Mouse (Mus musculus): ENCODE results near the gene Arhgef10l. TPM values are rescaled to one million over a fixed set of nuclear protein-coding genes. Genes with fewer than 3 reads are reported as not detected.

The Arhgef10l gene
- total and polyA plus RNA-seq, 3 experiments, result 10.2 to 26.0 TPM; not detected in 1

- Histone ChIP-seq H3K27me3 (ENCODE audit: control insufficient read depth in 1 of 2, insufficient read depth in 2 of 2, low read length in 2 of 2) (no peaks in the 10 kb centered on the region), H3K9ac (ENCODE audit: control insufficient read depth, low read depth, low read length, poor library complexity, severe bottlenecking) (no peak overlapping the region), H3K4me3 (ENCODE audit: control insufficient read depth in 1 of 2, insufficient read depth in 1 of 2, low read depth in 2 of 2, low read length in 2 of 2) (no peak overlapping the region), H3K79me2 (ENCODE audit: control insufficient read depth, insufficient read depth, low read length, poor library complexity) (no peaks in the 10 kb centered on the region), H3K27ac (ENCODE audit: control insufficient read depth, low read depth, low read length) (no peak overlapping the region), H3K4me1 (ENCODE audit: control insufficient read depth in 1 of 2, insufficient read depth in 2 of 2, low read length in 2 of 2) (peaks cover 0 to 2% of the 10 kb centered on the region in 2 experiments; a peak in 1 of 4 replicates), H3K9me3 (replicated peaks; ENCODE audit: insufficient read depth, low read length) (no peaks in the 10 kb centered on the region), H3K36me3 (ENCODE audit: control insufficient read depth in 1 of 2, insufficient read depth in 2 of 2, low read length in 2 of 2) (no peaks in the 10 kb centered on the region)
- no peak for DNase-seq (ENCODE audit: low read depth, low spot score)
- no peak for TF ChIP-seq CHD1 (IDR thresholded peaks at IDR 0.05; ENCODE audit: low read depth, low read length)
- no peak for TF ChIP-seq MAX (IDR thresholded peaks at IDR 0.05; ENCODE audit: low read length)
- no peak for TF ChIP-seq MYB (IDR thresholded peaks at IDR 0.05; ENCODE audit: low read depth, low read length)
- TF ChIP-seq BHLHE40 (IDR thresholded peaks at IDR 0.05; ENCODE audit: borderline replicate concordance, low read depth, low read length), result no peak
- no peak for TF ChIP-seq POLR2A (IDR thresholded peaks at IDR 0.05; ENCODE audit: control insufficient read depth in 1 of 2, insufficient read depth in 1 of 2, low read depth in 1 of 2, low read length in 2 of 2, poor library complexity in 1 of 2)
- TF ChIP-seq JUND (IDR thresholded peaks at IDR 0.05; ENCODE audit: low read depth, low read length), result no peak
- TF ChIP-seq CHD2 (IDR thresholded peaks at IDR 0.05; ENCODE audit: low read length), result no peak
- no peak for TF ChIP-seq CTCF (IDR thresholded peaks at IDR 0.05 in 2 of 3, conservative IDR thresholded peaks at IDR 0.05 in 1 of 3; ENCODE audit: control insufficient read depth in 1 of 3, insufficient read depth in 1 of 3, low read depth in 2 of 3, low read length in 3 of 3, poor library complexity in 1 of 3, severe bottlenecking in 1 of 3)
- no peak for TF ChIP-seq SIN3A (IDR thresholded peaks at IDR 0.05; ENCODE audit: low read length)
- no peak for TF ChIP-seq E2F4 (IDR thresholded peaks at IDR 0.05; ENCODE audit: borderline replicate concordance, low read depth, low read length)
- no peak for TF ChIP-seq NRF1 (IDR thresholded peaks at IDR 0.05; ENCODE audit: insufficient read depth, low read depth, low read length, poor library complexity, severe bottlenecking)
- TF ChIP-seq TBP (IDR thresholded peaks at IDR 0.05; ENCODE audit: low read depth, low read length), result no peak
- TF ChIP-seq POLR2AphosphoS2 (IDR thresholded peaks at IDR 0.05; ENCODE audit: low read length), result no peak
- TF ChIP-seq ZNF384 (IDR thresholded peaks at IDR 0.05; ENCODE audit: low read depth, low read length), result no peak
- no peak for TF ChIP-seq MEF2A (IDR thresholded peaks at IDR 0.05; ENCODE audit: extremely low read depth, insufficient replicate concordance, low read depth, low read length, poor library complexity, severe bottlenecking)
- TF ChIP-seq USF2 (IDR thresholded peaks at IDR 0.05; ENCODE audit: borderline replicate concordance in 1 of 2, insufficient read depth in 1 of 2, low read depth in 1 of 2, low read length in 2 of 2), result no peak
- no peak for TF ChIP-seq SMC3 (IDR thresholded peaks at IDR 0.05; ENCODE audit: low read depth, low read length)
- no peak for TF ChIP-seq ETS1 (IDR thresholded peaks at IDR 0.05; ENCODE audit: low read depth, low read length)
- no peak for TF ChIP-seq ZC3H11A (IDR thresholded peaks at IDR 0.05; ENCODE audit: low read depth, low read length)
- TF ChIP-seq TAL1 (IDR thresholded peaks at IDR 0.05; ENCODE audit: low read length), result no peak
Measured at GRCm38 (mm10) chr4:140665053-140665452, 759 bp downstream of the Arhgef10l start.

DNA sequence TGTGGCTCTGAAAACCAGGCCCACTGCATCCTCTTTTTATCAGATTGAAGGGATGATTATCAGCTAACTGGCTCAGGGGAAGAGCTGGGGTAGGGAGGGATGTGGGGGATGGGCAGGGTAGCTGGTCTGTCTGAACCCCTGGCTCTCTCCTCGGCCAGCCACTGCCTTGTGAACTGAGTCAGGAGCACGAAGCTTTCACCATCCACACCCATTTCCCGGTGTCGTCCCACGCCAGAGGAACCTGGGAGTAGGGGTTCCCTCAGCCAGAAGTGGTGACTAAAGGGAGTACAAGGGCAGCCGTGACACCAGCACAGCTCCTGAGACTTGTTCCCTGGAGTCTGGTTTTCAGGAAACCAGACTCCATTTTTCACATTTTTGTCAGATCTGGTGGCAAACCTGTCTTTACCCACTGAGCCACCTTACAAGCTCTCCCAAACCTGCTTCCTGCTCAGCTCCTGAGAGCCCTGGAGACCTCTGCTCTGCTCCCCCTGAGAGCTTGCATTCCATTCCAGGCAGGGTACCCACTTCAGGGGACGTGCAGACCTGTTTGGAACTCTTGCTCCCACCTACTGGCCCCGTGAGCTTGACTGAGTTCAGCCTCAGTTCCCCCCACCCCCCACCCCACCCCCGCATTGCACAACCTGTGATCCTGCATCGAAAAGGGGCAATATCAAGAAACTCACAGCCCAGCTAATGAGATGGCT lies 2.8 kb downstream of the Arhgef10l start:
- Histone ChIP-seq H3K9me3 (replicated peaks; ENCODE audit: insufficient read depth, low read length) (no peaks in the 10 kb centered on the region), H3K4me1 (ENCODE audit: control insufficient read depth in 1 of 2, insufficient read depth in 2 of 2, low read length in 2 of 2) (peaks cover 0 to 2% of the 10 kb centered on the region in 2 experiments; a peak in 1 of 4 replicates), H3K27me3 (ENCODE audit: control insufficient read depth in 1 of 2, insufficient read depth in 2 of 2, low read length in 2 of 2) (no peaks in the 10 kb centered on the region), H3K79me2 (ENCODE audit: control insufficient read depth, insufficient read depth, low read length, poor library complexity) (no peaks in the 10 kb centered on the region), H3K36me3 (ENCODE audit: control insufficient read depth in 1 of 2, insufficient read depth in 2 of 2, low read length in 2 of 2) (no peaks in the 10 kb centered on the region), H3K9ac (ENCODE audit: control insufficient read depth, low read depth, low read length, poor library complexity, severe bottlenecking) (no peak overlapping the region), H3K4me3 (ENCODE audit: control insufficient read depth in 1 of 2, insufficient read depth in 1 of 2, low read depth in 2 of 2, low read length in 2 of 2) (no peak overlapping the region), H3K27ac (ENCODE audit: control insufficient read depth, low read depth, low read length) (no peak overlapping the region)
- DNase-seq (ENCODE audit: low read depth, low spot score), result no peak
- TF ChIP-seq ELF1 (IDR thresholded peaks at IDR 0.05; ENCODE audit: low read depth, low read length) (no peak), MAFK (IDR thresholded peaks at IDR 0.05; ENCODE audit: borderline replicate concordance, low read depth, low read length) (no peak), UBTF (IDR thresholded peaks at IDR 0.05; ENCODE audit: borderline replicate concordance, insufficient read depth, low read depth, low read length) (no peak), CHD1 (IDR thresholded peaks at IDR 0.05; ENCODE audit: low read depth, low read length) (no peak), ZKSCAN1 (IDR thresholded peaks at IDR 0.05; ENCODE audit: low read depth, low read length) (no peak), TAL1 (IDR thresholded peaks at IDR 0.05; ENCODE audit: low read length) (no peak), ZMIZ1 (IDR thresholded peaks at IDR 0.05; ENCODE audit: low read depth, low read length) (no peak), CHD2 (IDR thresholded peaks at IDR 0.05; ENCODE audit: low read length) (no peak)
